Mouse (Mus musculus) kidney, adult 2 months (tissue): ENCODE results near the gene Flnc.

Source experiments
- CTCF ChIP-seq: fragments of 200-500 bp; conservative IDR thresholded peaks from 2 replicates; pipeline ENCODE4 v1.5.1; 2011; ENCODE audit warnings: low read depth, mild to moderate bottlenecking, control low read depth, low read length, moderate library complexity, mixed read lengths; ENCODE audit not compliant: insufficient read depth, insufficient read length
- POLR2A ChIP-seq: fragments of 200-500 bp; IDR thresholded peaks from one replicate; pipeline ENCODE4 v1.6.1; 2011; ENCODE audit warnings: low read depth, low read length, control low read depth

- TF ChIP-seq CTCF (no peak), POLR2A (no peak)
These were observed 2.9 kb downstream of the Flnc start for GRCm38 (mm10) chr6:29435940-29436451.
